Mouse (Mus musculus) forebrain, embryonic 13.5 days (tissue): ENCODE data around the gene Mmel1. TPM values are rescaled to one million over a fixed set of nuclear protein-coding genes. Genes with fewer than 3 reads are reported as not detected.

Source experiments
- ATAC-seq: fragments of 200-750 bp; cut with Nextera tagmentation; 2 replicates; pipeline ENCODE4 v1.8.0; 2017
- H3K27ac ChIP-seq: fragments of 300-500 bp; sonication (generic); 2 replicates; pipeline ENCODE4 v1.5.1; 2015; ENCODE audit warnings: inconsistent platforms, mild to moderate bottlenecking, moderate library complexity
- H3K27me3 ChIP-seq: fragments of 300-500 bp; sonication (generic); 2 replicates; pipeline ENCODE4 v1.6.1; 2015; ENCODE audit warnings: mild to moderate bottlenecking, inconsistent platforms
- H3K36me3 ChIP-seq: fragments of 300-500 bp; sonication (generic); 2 replicates; pipeline ENCODE4 v1.6.1; 2015; ENCODE audit warnings: mild to moderate bottlenecking, inconsistent platforms; ENCODE audit not compliant: poor library complexity, severe bottlenecking
- H3K4me1 ChIP-seq: fragments of 300-500 bp; sonication (generic); 2 replicates; pipeline ENCODE4 v1.6.1; 2015; ENCODE audit warnings: inconsistent platforms
- H3K4me2 ChIP-seq: fragments of 300-500 bp; sonication (generic); 2 replicates; pipeline ENCODE4 v1.6.1; 2015; ENCODE audit warnings: inconsistent platforms, mild to moderate bottlenecking, moderate library complexity
- H3K4me3 ChIP-seq: fragments of 300-500 bp; sonication (generic); 2 replicates; pipeline ENCODE4 v1.5.1; 2015; ENCODE audit warnings: mild to moderate bottlenecking, inconsistent platforms
- H3K9ac ChIP-seq: fragments of 300-500 bp; sonication (generic); 2 replicates; pipeline ENCODE4 v1.6.1; 2015; ENCODE audit warnings: mild to moderate bottlenecking, inconsistent platforms
- H3K9me3 ChIP-seq: fragments of 300-500 bp; sonication (generic); replicated peaks from 2 replicates; pipeline ENCODE4 v1.6.1; 2016; ENCODE audit warnings: inconsistent platforms
- WGBS: fragments of 180-500 bp; shearing (Covaris S2); methylation state at CpG from one replicate; pipeline ENCODE4 v1.1.7; 2015; 5-methylcytosine and 5-hydroxymethylcytosine counted together
- polyA plus RNA-seq: library from polyadenylated mRNA; unstranded; fragments of >200 nt; fragmentation: Nextera tagmentation; extraction: Ambion mirVana; gene quantifications from 2 replicates; pipeline ENCODE4 v1.2.1, GENCODE M21; 2015

Gene Mmel1
- polyA plus RNA-seq, 1 experiment from 2014 or later, result 0.12 TPM

GRCm38 (mm10) chr4:154933306-154933907, 64.0 kb downstream of the Mmel1 start:
- H3K4me3 ChIP-seq, result no peak overlapping the region
- H3K9ac ChIP-seq, result no peak overlapping the region
- no peaks in the 10 kb centered on the region for H3K4me1 ChIP-seq
- H3K4me2 ChIP-seq, result no peak overlapping the region
- no peak for ATAC-seq
- whole genome bisulfite sequencing, result 66% methylated on average over 13 of the region's 13 CpGs
- H3K36me3 ChIP-seq, result no peaks in the 10 kb centered on the region
- H3K9me3 ChIP-seq, result no peaks in the 10 kb centered on the region
- no peaks in the 10 kb centered on the region for H3K27me3 ChIP-seq
- no peak overlapping the region for H3K27ac ChIP-seq

GRCm38 (mm10) chr4:154934800-154935199, 65.4 kb downstream of the Mmel1 start:
- Histone ChIP-seq H3K4me2 (no peak overlapping the region), H3K36me3 (no peaks in the 10 kb centered on the region), H3K9me3 (no peaks in the 10 kb centered on the region), H3K4me1 (no peaks in the 10 kb centered on the region), H3K27me3 (no peaks in the 10 kb centered on the region), H3K4me3 (no peak overlapping the region), H3K9ac (no peak overlapping the region), H3K27ac (no peak overlapping the region)
- 88% methylated on average over 2 of the region's 2 CpGs for WGBS
- no peak for ATAC-seq

- no peaks in the 10 kb centered on the region for H3K36me3 ChIP-seq
- H3K4me3 ChIP-seq, result no peak overlapping the region
- no peak overlapping the region for H3K4me2 ChIP-seq
- no peaks in the 10 kb centered on the region for H3K27me3 ChIP-seq
- H3K4me1 ChIP-seq, result no peaks in the 10 kb centered on the region
- no peaks in the 10 kb centered on the region for H3K9me3 ChIP-seq
- H3K27ac ChIP-seq, result no peak overlapping the region
- 81% methylated on average over 7 of the region's 7 CpGs for WGBS
- no peak for ATAC-seq
- no peak overlapping the region for H3K9ac ChIP-seq
Observed at GRCm38 (mm10) chr4:154935788-154936187, 66.4 kb downstream of the Mmel1 start.

- WGBS, result 46% methylated on average over 8 of the region's 8 CpGs
- H3K36me3 ChIP-seq, result no peaks in the 10 kb centered on the region
- no peak for ATAC-seq
- H3K4me3 ChIP-seq, result no peak overlapping the region
- no peak overlapping the region for H3K27ac ChIP-seq
- no peak overlapping the region for H3K4me2 ChIP-seq
- no peak overlapping the region; the same call in 1 of the 2 replicates for H3K9ac ChIP-seq
- H3K4me1 ChIP-seq, result no peaks in the 10 kb centered on the region
- H3K9me3 ChIP-seq, result no peaks in the 10 kb centered on the region
- no peaks in the 10 kb centered on the region for H3K27me3 ChIP-seq
Observed at GRCm38 (mm10) chr4:154936542-154937255, 67.3 kb downstream of the Mmel1 start.

- Histone ChIP-seq H3K4me3 (no peak overlapping the region), H3K27ac (no peak overlapping the region), H3K27me3 (no peaks in the 10 kb centered on the region), H3K4me1 (no peaks in the 10 kb centered on the region), H3K9ac (no peak overlapping the region), H3K36me3 (no peaks in the 10 kb centered on the region), H3K9me3 (no peaks in the 10 kb centered on the region), H3K4me2 (no peak overlapping the region)
- 80% methylated on average over 1 of the region's 1 CpGs for WGBS
- ATAC-seq, result no peak
Observed at GRCm38 (mm10) chr4:154937746-154938145, 68.4 kb downstream of the Mmel1 start.

GRCm38 (mm10) chr4:154940156-154940555, 70.8 kb downstream of the Mmel1 start:
- ATAC-seq, result no peak
- Histone ChIP-seq H3K4me3 (no peak overlapping the region), H3K36me3 (no peaks in the 10 kb centered on the region), H3K27ac (no peak overlapping the region), H3K27me3 (no peaks in the 10 kb centered on the region), H3K9ac (no peak overlapping the region), H3K4me2 (no peak overlapping the region), H3K4me1 (peaks cover 3% of the 10 kb centered on the region; the same call in 1 of the 2 replicates), H3K9me3 (no peaks in the 10 kb centered on the region)
- 90% methylated on average over 2 of the region's 2 CpGs for WGBS

- 90% methylated on average over 5 of the region's 5 CpGs for WGBS
- H3K9ac ChIP-seq, result no peak overlapping the region
- H3K9me3 ChIP-seq, result no peaks in the 10 kb centered on the region
- peaks cover 18% of the 10 kb centered on the region for H3K4me1 ChIP-seq
- H3K27ac ChIP-seq, result no peak overlapping the region
- no peaks in the 10 kb centered on the region for H3K27me3 ChIP-seq
- no peak for ATAC-seq
- no peaks in the 10 kb centered on the region for H3K36me3 ChIP-seq
- H3K4me3 ChIP-seq, result no peak overlapping the region
- H3K4me2 ChIP-seq, result no peak overlapping the region
Observed at GRCm38 (mm10) chr4:154941831-154942230, 72.4 kb downstream of the Mmel1 start.

GRCm38 (mm10) chr4:154942632-154943322, 73.4 kb downstream of the Mmel1 start:
- H3K4me1 ChIP-seq, result peaks cover 25% of the 10 kb centered on the region
- H3K36me3 ChIP-seq, result no peaks in the 10 kb centered on the region
- H3K27ac ChIP-seq, result no peak overlapping the region
- H3K9ac ChIP-seq, result no peak overlapping the region
- no peaks in the 10 kb centered on the region for H3K27me3 ChIP-seq
- no peaks in the 10 kb centered on the region for H3K9me3 ChIP-seq
- no peak for ATAC-seq
- no peak overlapping the region for H3K4me2 ChIP-seq
- H3K4me3 ChIP-seq, result no peak overlapping the region
- 86% methylated on average over 10 of the region's 10 CpGs for WGBS

GRCm38 (mm10) chr4:154943323-154944039, 74.1 kb downstream of the Mmel1 start:
- no peak for ATAC-seq
- H3K4me1 ChIP-seq, result peaks cover 31% of the 10 kb centered on the region
- no peaks in the 10 kb centered on the region for H3K27me3 ChIP-seq
- no peak overlapping the region for H3K4me3 ChIP-seq
- no peaks in the 10 kb centered on the region for H3K9me3 ChIP-seq
- H3K9ac ChIP-seq, result no peak overlapping the region
- H3K36me3 ChIP-seq, result no peaks in the 10 kb centered on the region
- H3K4me2 ChIP-seq, result no peak overlapping the region
- WGBS, result 88% methylated on average over 6 of the region's 6 CpGs
- no peak overlapping the region for H3K27ac ChIP-seq

- 21% methylated on average over 2 of the region's 2 CpGs for WGBS
- H3K9me3 ChIP-seq, result no peaks in the 10 kb centered on the region
- H3K4me1 ChIP-seq, result peaks cover 38% of the 10 kb centered on the region
Observed at GRCm38 (mm10) chr4:154944121-154944590, 74.8 kb downstream of the Mmel1 start.

More at GRCm38 (mm10) chr4:154944121-154944590, 74.8 kb downstream of the Mmel1 start:
- Histone ChIP-seq H3K27me3 (no peaks in the 10 kb centered on the region), H3K9ac (no peak overlapping the region), H3K27ac (no peak overlapping the region), H3K36me3 (no peaks in the 10 kb centered on the region), H3K4me3 (no peak overlapping the region), H3K4me2 (no peak overlapping the region)
- ATAC-seq, result peak; percentile 66
